Mouse (Mus musculus): Measurements from ENCODE around the gene Gm7970. TPM values are rescaled to one million over a fixed set of nuclear protein-coding genes. Genes with fewer than 3 reads are reported as not detected.

Gene Gm7970
- polyA plus RNA-seq (2017; shearing (Covaris generic)): not detected

DNA sequence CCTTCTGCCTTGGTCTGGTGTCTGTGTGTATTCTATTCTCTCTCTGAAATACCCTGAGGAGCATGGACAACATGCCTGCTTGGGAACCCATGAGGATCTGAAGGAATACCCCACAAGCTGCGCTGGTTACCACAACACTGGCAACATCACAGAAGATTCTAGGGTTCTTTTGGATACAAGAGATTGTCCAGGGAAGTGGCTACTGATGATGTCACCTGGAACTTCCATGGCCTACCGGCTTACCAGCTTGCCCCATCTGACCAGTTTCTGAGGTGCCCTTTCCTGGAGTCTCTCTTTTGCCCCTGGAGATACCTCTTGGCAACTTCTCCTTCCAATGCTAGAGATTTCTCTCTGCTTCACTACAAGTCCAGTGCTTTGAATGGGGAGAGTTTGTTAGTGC is at the start of gene Gm7970:
Gene Gm7970, minus strand, starts transcription at position 101 of the 400 bp plus-strand sequence.

GRCm38 (mm10) chr14:41572911-41573310 is 17.5 kb upstream of the Gm7970 start, which contains the start of gene 1700049E17Rik2:
1700049E17Rik2 (plus strand) TSS chr14:41573211.

Other genes starting within 250 kb of the Gm7970 start
- not detected for gene Gm5798, start 207.0 kb downstream of the Gm7970 start, polyA plus RNA-seq (2017; shearing (Covaris generic))
- gene Gm7945, start 169.2 kb downstream of the Gm7970 start, polyA plus RNA-seq (2017; shearing (Covaris generic)): not detected
- gene Gm6482, start 147.3 kb downstream of the Gm7970 start, polyA plus RNA-seq (2017; shearing (Covaris generic)): not detected
- 0.20 TPM for gene Gm7954, start 102.1 kb downstream of the Gm7970 start, polyA plus RNA-seq (2017; shearing (Covaris generic))
- not detected for gene Gm3486, start 66.1 kb downstream of the Gm7970 start, polyA plus RNA-seq (2017; shearing (Covaris generic))
- not detected for gene 1700049E17Rik2, start 17.6 kb upstream of the Gm7970 start, polyA plus RNA-seq (2017; shearing (Covaris generic))
- not detected for gene Gm3072, start 69.0 kb upstream of the Gm7970 start, polyA plus RNA-seq (2017; shearing (Covaris generic))
- not detected for gene Gm3676, start 90.9 kb upstream of the Gm7970 start, polyA plus RNA-seq (2017; shearing (Covaris generic))
- not detected for gene Gm8068, start 146.3 kb upstream of the Gm7970 start, polyA plus RNA-seq (2017; shearing (Covaris generic))
- not detected for gene Gm7929, start 195.0 kb upstream of the Gm7970 start, polyA plus RNA-seq (2017; shearing (Covaris generic))
- not detected for gene Gm47189, start 216.9 kb upstream of the Gm7970 start, polyA plus RNA-seq (2017; shearing (Covaris generic))